Mouse (Mus musculus): ENCODE measurements around the gene Tnfrsf21.

The Tnfrsf21 gene

DNA sequence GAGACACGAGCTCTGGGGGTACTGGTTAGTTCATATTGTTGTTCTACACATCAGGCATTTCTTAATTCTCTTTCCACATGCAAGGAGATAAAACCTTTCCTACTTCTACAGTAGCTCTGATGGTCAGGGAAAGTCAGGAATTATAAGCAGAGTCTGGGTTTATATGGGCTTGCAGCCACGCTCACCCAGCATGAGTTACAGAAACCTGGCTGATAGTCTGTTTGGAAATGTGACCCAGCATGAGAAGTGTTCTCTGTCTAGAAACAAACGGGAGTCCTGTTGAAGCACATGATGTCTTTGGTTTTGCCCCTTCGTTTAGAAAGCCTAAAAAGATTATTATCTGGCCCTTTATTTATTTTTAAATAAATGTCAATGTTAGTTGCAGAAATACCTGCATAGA, 118.6 kb downstream of the Tnfrsf21 start:
- no peak for DNase-seq

DNA sequence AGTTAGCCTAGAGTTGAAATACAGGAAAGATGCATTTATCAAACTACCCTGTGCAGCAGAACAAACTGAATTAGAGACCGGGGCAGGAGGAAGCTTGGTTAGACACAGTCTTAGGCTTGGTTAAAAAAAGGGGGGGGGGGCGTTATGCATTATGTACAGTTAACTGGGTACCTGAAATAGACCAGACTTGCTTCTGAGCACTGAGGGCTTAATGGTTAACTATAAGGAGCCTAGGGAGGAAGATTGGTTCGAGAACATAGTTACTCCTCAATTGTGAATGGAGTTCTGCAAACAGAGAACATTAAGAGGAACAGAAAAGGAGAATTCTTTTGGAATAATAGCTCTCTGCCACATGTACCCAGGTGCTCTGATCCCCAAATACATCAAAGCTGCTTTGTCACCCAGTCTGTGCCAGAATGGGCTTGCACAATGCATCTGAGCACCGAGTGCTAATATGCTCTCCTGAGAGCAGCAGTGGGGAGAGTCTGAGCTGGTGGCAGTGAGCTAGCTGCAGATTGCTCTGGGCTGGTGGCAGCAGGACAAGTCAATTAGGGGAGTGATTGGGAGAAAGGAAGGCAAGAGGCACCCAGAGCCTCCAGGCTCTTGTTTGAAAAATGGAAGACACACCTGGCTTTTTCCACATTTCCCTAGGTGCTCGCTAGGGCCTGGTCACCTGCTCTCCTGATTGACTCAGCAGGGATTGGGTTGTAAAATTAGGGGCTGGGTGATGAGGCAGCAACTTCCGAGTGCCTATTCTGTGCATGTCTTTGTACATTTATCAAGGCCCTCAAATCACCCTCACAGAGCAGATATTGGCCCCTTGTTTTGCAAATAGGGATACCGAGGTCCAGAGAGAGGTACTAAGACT, 119.3 kb downstream of the Tnfrsf21 start:
- no peak for DNase-seq

DNA sequence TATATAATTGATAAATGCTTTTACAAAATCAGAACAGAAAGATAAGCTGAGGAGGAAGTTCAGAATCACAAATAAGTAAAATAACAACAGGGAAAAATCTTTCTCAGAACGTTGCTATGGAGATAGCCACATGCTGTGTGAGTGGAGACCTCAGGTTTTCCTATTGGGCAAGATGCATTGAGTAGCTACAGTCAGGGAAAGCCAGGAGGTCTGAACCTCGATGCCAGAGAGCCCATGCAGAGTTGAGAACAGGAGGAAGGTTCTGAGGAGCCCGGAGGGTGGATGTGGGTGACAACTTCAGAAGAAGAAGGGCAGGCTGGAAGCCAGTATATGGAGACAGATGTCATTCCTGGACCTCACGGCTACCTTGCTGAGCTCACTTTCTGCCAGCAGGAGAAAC, 120.4 kb downstream of the Tnfrsf21 start:
- no peak for DNase-seq

DNA sequence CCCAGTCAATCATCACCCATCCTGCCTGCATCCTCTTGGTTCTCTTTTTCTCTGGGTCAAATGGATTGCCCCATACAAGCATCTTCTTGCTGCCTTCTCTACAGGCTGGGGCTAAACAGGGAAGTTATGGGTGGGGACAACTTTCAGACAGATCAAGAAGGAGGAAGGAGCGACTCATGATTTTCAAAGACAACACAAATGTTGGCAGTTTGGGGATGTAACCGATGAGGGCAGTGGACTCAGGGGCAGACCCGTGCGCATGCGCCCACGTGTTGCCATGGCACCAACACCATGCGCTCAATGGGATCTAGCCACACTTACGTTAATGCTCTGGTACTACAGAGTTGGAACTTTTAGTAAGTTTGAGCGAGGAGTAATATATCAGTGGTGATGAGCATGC, 121.5 kb downstream of the Tnfrsf21 start:
- DNase-seq = no peak

DNA sequence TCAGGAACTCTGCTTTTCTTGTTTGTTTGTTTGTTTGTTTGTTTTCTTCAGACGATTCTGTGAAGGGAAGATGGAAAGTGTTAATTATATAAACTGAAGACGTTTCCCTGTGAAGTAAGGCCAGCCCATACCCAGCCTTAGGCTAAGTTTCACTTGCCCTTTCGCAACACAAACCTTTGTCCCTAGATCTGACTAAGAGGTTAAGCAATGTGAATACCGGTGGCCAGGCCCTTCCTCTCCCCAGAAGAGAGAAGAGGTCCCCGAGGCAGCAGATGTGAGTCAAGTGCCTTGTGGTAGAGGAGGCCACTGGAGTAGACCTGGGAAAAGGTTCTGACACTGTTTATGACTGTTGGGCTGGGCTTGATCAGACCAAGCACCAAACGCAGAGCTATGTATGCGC, 122.0 kb downstream of the Tnfrsf21 start:
- DNase-seq = no peak
